Comparison of ENCODE assay signal across 12 mouse cellular contexts in genomic region chr11:55313768-55314703, GRCm38 (mm10). TPM values are rescaled to one million over a fixed set of nuclear protein-coding genes. Genes with fewer than 3 reads are reported as not detected.
DNase-seq lines count a peak whose midpoint lies in the region; ATAC-seq lines count a peak whose summit lies in the region.
"Had no signal": no experiment of that assay in that cellular context is flagged by ENCODE, and none has a peak within 500 bp of the region (broad histone marks: within the 10 kb centered on the region; RNA-seq: fewer than 3 reads in every experiment).

No protein-coding gene starts in this region.

- H3K36me3 ChIP-seq in heart, embryonic 13.5 days = no peaks in the 10 kb centered on the region
- H3K36me3 ChIP-seq in limb, embryonic 10.5 days = no peaks in the 10 kb centered on the region
- H3K36me3 ChIP-seq in forebrain, embryonic 15.5 days = no peaks in the 10 kb centered on the region
- no peaks in the 10 kb centered on the region for H3K36me3 ChIP-seq in hindbrain, embryonic 11.5 days (ENCODE audit: control insufficient read depth, insufficient read depth, low read length)
- H3K36me3 ChIP-seq: hindbrain, embryonic 15.5 days had no signal

- H3K9me3 ChIP-seq in heart, embryonic 13.5 days = no peaks in the 10 kb centered on the region
- no peaks in the 10 kb centered on the region for H3K9me3 ChIP-seq in limb, embryonic 10.5 days (replicated peaks)
- no peaks in the 10 kb centered on the region for H3K9me3 ChIP-seq in forebrain, embryonic 15.5 days
- no peaks in the 10 kb centered on the region for H3K9me3 ChIP-seq in hindbrain, embryonic 11.5 days (ENCODE audit: control insufficient read depth, low read length)
- H3K9me3 ChIP-seq: hindbrain, embryonic 15.5 days had no signal

- H3K9ac ChIP-seq in heart, embryonic 13.5 days = no peak overlapping the region
- no peak overlapping the region for H3K9ac ChIP-seq in forebrain, embryonic 15.5 days (replicated peaks)
- no peak overlapping the region for H3K9ac ChIP-seq in hindbrain, embryonic 11.5 days (ENCODE audit: low read depth, low read length)
- H3K9ac ChIP-seq: hindbrain, embryonic 15.5 days had no signal

- intact Hi-C loops in heart, postnatal 36 days (cut with DNase I) = no loop called here

- 17% methylated on average over 29 of the region's 29 CpGs for WGBS in heart, embryonic 13.5 days
- 24% methylated on average over 29 of the region's 29 CpGs for WGBS in limb, embryonic 10.5 days
- 24% methylated on average over 29 of the region's 29 CpGs for WGBS in forebrain, embryonic 15.5 days
- 25% methylated on average over 29 of the region's 29 CpGs for WGBS in hindbrain, embryonic 11.5 days

- no peak for DNase-seq in heart, postnatal 36 days
- peak; percentile 14 for DNase-seq in embryo, embryonic 11 days
- DNase-seq in limb, embryonic 10.5 days (ENCODE audit: low spot score) = peak; percentile 32
- peak; percentile 40 to 62 for DNase-seq in lung, postnatal 4 days
- DNase-seq in adipocyte (ENCODE audit: low spot score) = no peak
- no peak for DNase-seq in hindbrain, embryonic 11.5 days (ENCODE audit: low spot score)

- no peak overlapping the region for H3K27ac ChIP-seq in heart, embryonic 13.5 days (replicated peaks)
- no peak overlapping the region for H3K27ac ChIP-seq in limb, embryonic 10.5 days
- H3K27ac ChIP-seq in forebrain, embryonic 15.5 days (replicated peaks) = no peak overlapping the region
- no peak overlapping the region for H3K27ac ChIP-seq in hindbrain, embryonic 11.5 days (ENCODE audit: low read depth, low read length)
- H3K27ac ChIP-seq: hindbrain, embryonic 15.5 days had no signal

- H3K4me2 ChIP-seq in heart, embryonic 13.5 days = peak overlapping the region; percentile 21; the same call in 1 of the 2 replicates
- no peak overlapping the region for H3K4me2 ChIP-seq in forebrain, embryonic 15.5 days (replicated peaks)
- H3K4me2 ChIP-seq in hindbrain, embryonic 11.5 days (replicated peaks; ENCODE audit: low read depth, low read length) = no peak overlapping the region
- H3K4me2 ChIP-seq: hindbrain, embryonic 15.5 days had no signal

- ATAC-seq in heart, embryonic 13.5 days (ENCODE audit: extremely low read depth, insufficient number of reproducible peaks, low FRiP score, low TSS enrichment) = 0 out of 2 replicates have a peak, but pooled peaks have one; percentile 22
- no peak for ATAC-seq in forebrain, embryonic 15.5 days (replicated peaks)
- ATAC-seq in hindbrain, embryonic 11.5 days (ENCODE audit: low FRiP score) = no peak
- ATAC-seq: CD4-positive, CD25-positive, alpha-beta regulatory T cell, adult 4 months had no signal

- H3K4me3 ChIP-seq in heart, embryonic 13.5 days = 0 out of 2 replicates have a peak overlapping the region, but pooled peaks have one; percentile 1
- peak overlapping the region; percentile 18; the same call in 1 of the 2 replicates for H3K4me3 ChIP-seq in limb, embryonic 10.5 days
- no peak overlapping the region for H3K4me3 ChIP-seq in forebrain, embryonic 15.5 days
- no peak overlapping the region for H3K4me3 ChIP-seq in hindbrain, embryonic 11.5 days (ENCODE audit: low read depth, low read length)
- H3K4me3 ChIP-seq: erythroblast, embryonic 14.5 days; hindbrain, embryonic 15.5 days had no signal

- peaks cover 15% of the 10 kb centered on the region; the same call in 1 of the 2 replicates for H3K4me1 ChIP-seq in heart, embryonic 13.5 days
- H3K4me1 ChIP-seq in limb, embryonic 10.5 days = peaks cover 7% of the 10 kb centered on the region
- no peaks in the 10 kb centered on the region for H3K4me1 ChIP-seq in forebrain, embryonic 15.5 days
- no peaks in the 10 kb centered on the region for H3K4me1 ChIP-seq in hindbrain, embryonic 11.5 days (replicated peaks; ENCODE audit: control insufficient read depth, insufficient read depth, low read length)
- H3K4me1 ChIP-seq: hindbrain, embryonic 15.5 days had no signal

- peaks cover 18% of the 10 kb centered on the region for H3K27me3 ChIP-seq in heart, embryonic 13.5 days (replicated peaks)
- H3K27me3 ChIP-seq in limb, embryonic 10.5 days (ENCODE audit: low read depth, poor library complexity, severe bottlenecking) = peaks cover 22% of the 10 kb centered on the region
- H3K27me3 ChIP-seq in forebrain, embryonic 15.5 days = no peaks in the 10 kb centered on the region
- no peaks in the 10 kb centered on the region for H3K27me3 ChIP-seq in hindbrain, embryonic 11.5 days (ENCODE audit: control insufficient read depth, insufficient read depth, low read length)
- H3K27me3 ChIP-seq: hindbrain, embryonic 15.5 days had no signal

RNA-seq across cellular contexts. Expression of gene Fat2, which starts 22.3 kb away (rescaled TPM):
- polyA plus RNA-seq in heart, embryonic 13.5 days (2015; fragmentation: Nextera tagmentation; extraction: Ambion mirVana) = 0.01 TPM in 1 of 2 replicates, not detected in the other
- under 1 TPM; 0.03 TPM for total RNA-seq in heart, postnatal 36 days (2021)
- polyA plus RNA-seq in limb, embryonic 10.5 days (2016; fragmentation: Nextera tagmentation; extraction: Ambion mirVana) = 0.20 TPM in 2 replicates
- 0.03 TPM in 2 replicates for polyA plus RNA-seq in forebrain, embryonic 15.5 days (2015; fragmentation: Nextera tagmentation; extraction: Ambion mirVana)
- polyA plus RNA-seq in hindbrain, embryonic 11.5 days (2014; fragmentation: Nextera tagmentation; extraction: Ambion mirVana) = 0.06 and 0.08 TPM in 2 replicates
- polyA plus RNA-seq: CD4-positive, CD25-positive, alpha-beta regulatory T cell, adult 4 months; erythroblast, embryonic 14.5 days; liver, embryonic 16.5 days had no signal

Comparison
In these comparisons a context has a peak if more than half of its experiments do, and no peak if none do; other contexts are left out.
1. H3K4me3 ChIP-seq: peak in heart, embryonic 13.5 days (single experiment) and limb, embryonic 10.5 days (single experiment); none in forebrain, embryonic 15.5 days (single experiment) and hindbrain, embryonic 11.5 days (single experiment).
2. DNase-seq: peak in embryo, embryonic 11 days (single experiment), limb, embryonic 10.5 days (single experiment) and lung, postnatal 4 days (2 of 2); none in heart, postnatal 36 days (0 of 2), adipocyte (single experiment) and hindbrain, embryonic 11.5 days (single experiment).